Mouse (Mus musculus): ENCODE data around the gene Zscan10. TPM values are rescaled to one million over a fixed set of nuclear protein-coding genes. Genes with fewer than 3 reads are reported as not detected.

Zscan10 gene
- polyA plus RNA-seq, 1 experiment from 2014 or later, result 0.45 TPM

DNA sequence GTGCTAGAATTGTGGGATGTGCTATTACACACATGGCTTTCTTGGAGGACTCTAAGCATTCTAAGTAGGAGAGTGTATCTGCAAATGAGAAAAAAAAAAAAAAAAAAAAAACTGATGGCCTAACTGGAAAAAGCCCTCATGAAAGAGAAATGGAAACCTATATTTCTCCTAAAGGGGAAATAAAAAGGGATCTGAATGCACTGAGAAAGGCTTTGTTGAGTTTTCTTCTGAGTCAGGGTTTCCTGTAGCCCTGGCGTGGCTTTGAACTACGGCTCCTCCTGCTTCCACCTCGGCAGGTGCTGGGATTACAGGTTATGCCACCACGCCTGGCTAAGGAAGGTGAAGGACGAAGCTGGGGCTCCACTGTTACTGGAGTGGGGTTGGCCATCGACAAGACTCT lies 53.3 kb downstream of the Zscan10 start:
- Histone ChIP-seq H3K4me3 (replicated peaks) (no peak overlapping the region), H3K4me1 (replicated peaks) (no peaks in the 10 kb centered on the region), H3K4me2 (no peak overlapping the region), H3K27ac (no peak overlapping the region), H3K9me3 (no peaks in the 10 kb centered on the region), H3K9ac (replicated peaks) (no peak overlapping the region), H3K36me3 (no peaks in the 10 kb centered on the region), H3K27me3 (peaks cover under 1% of the 10 kb centered on the region; the same call in 1 of the 2 replicates)
- ATAC-seq (ENCODE audit: insufficient number of reproducible peaks, insufficient read depth, low FRiP score, low TSS enrichment, low read depth), result no peak
- WGBS, result 61% methylated on average over 6 of the region's 6 CpGs

DNA sequence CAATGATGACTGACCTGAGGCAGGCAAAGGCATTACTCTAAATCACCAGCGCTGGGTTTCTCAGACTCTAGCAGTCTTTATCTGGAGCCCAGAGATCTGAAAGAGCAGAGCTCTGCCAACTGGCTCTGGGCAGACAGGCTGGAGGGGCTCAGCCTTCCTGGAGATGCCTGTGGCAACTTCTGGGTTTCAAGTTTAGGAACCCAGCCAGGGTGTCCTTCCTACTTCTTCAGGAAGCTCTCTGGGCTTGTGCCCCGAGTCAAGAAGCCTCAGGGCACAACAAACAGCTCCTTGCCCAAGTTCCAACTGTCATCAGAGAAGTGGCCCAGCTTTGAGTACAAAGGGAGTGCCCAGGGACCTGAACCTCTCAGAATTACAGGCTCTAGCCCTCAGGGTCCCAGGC lies 53.8 kb downstream of the Zscan10 start:
- Histone ChIP-seq H3K36me3 (no peaks in the 10 kb centered on the region), H3K27me3 (peaks cover 5% of the 10 kb centered on the region), H3K4me3 (replicated peaks) (no peak overlapping the region), H3K4me2 (no peak overlapping the region), H3K27ac (no peak overlapping the region), H3K9me3 (no peaks in the 10 kb centered on the region), H3K9ac (replicated peaks) (no peak overlapping the region), H3K4me1 (replicated peaks) (no peaks in the 10 kb centered on the region)
- no peak for ATAC-seq (ENCODE audit: insufficient number of reproducible peaks, insufficient read depth, low FRiP score, low TSS enrichment, low read depth)
- WGBS, result 63% methylated on average over 2 of the region's 2 CpGs

DNA sequence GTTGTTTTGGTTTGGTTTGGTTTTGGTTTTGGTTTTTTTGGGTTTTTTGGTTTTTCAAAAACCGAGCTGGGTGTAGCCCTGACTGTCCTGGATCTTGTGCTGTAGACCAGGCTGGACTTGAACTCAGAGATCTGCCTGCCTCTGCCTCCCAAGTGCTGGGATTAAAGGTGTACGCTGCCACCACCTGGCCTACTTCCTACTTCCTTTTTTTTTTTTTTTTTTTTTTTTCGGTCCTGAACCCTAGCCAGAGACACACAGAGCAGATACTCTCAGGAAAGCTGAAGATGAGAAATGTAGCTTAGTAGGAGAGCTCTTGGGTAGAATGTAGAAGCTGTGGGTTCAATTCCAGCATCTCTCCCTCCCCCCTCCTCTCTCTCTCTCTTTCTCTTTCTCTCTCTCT lies 57.8 kb downstream of the Zscan10 start:
- H3K4me3 ChIP-seq (replicated peaks), result no peak overlapping the region
- H3K9me3 ChIP-seq, result no peaks in the 10 kb centered on the region
- no peak for ATAC-seq (ENCODE audit: insufficient number of reproducible peaks, insufficient read depth, low FRiP score, low TSS enrichment, low read depth)
- no peaks in the 10 kb centered on the region for H3K36me3 ChIP-seq
- H3K4me2 ChIP-seq, result no peak overlapping the region
- H3K27me3 ChIP-seq, result peaks cover 42% of the 10 kb centered on the region
- 0 out of 2 replicates have a peak, but pooled peaks cover 3% of the 10 kb centered on the region for H3K4me1 ChIP-seq (replicated peaks)
- no peak overlapping the region for H3K9ac ChIP-seq (replicated peaks)
- 81% methylated on average over 3 of the region's 3 CpGs for WGBS
- no peak overlapping the region for H3K27ac ChIP-seq

DNA sequence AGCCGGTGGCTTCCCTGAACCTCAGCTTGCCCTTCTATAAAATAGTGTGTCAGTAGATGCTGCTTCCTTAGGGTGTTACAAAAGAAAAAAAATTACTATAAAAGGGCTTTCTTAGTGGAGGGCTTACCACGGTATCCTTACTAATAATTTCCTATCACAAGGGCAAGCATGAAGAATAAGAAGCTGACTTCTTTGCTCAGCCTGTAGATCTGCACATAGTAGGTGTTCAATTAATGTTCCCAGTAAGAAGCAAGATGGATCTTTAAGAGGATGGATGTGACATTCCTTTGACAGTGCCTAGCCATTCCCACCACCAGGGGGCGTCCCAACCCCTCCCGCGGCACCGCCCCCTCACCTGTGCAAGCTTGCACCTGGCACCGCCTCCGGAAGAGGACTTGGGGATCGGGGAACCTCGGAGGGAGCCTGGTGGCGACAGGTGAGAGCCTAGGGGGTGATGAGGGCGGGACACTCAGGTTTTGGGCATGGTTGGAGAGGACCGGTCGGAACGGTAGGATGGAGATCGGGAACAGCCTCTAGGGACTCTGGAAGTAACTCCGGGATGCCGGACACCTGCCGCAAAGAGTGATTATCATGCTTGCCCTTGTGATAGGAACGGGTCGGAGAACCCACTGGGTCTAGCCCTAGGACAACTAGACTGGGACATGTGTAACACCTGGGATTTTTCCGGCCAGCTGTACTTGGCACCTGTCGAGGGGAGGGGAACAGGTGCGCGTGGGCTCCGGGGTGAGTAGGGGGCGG lies 59.6 kb downstream of the Zscan10 start, which contains the start of gene Bicdl2:
Gene Bicdl2 (plus strand): TSS at position 390 of the 759 bp plus-strand sequence.
- H3K4me2 ChIP-seq, result peak within 1 kb of the TSS; percentile 27

More for the DNA sequence above, 59.6 kb downstream of the Zscan10 start, which contains the start of gene Bicdl2:
- no peak within 1 kb of the TSS for H3K9ac ChIP-seq (replicated peaks)
- no peak for ATAC-seq (ENCODE audit: insufficient number of reproducible peaks, insufficient read depth, low FRiP score, low TSS enrichment, low read depth)
- 5% methylated on average over 27 of the region's 27 CpGs for WGBS
- H3K9me3 ChIP-seq, result no peaks in the 10 kb centered on the region
- no peak within 1 kb of the TSS for H3K27ac ChIP-seq
- H3K27me3 ChIP-seq, result peaks cover 42% of the 10 kb centered on the region
- H3K4me3 ChIP-seq (replicated peaks), result no peak within 1 kb of the TSS
- no peaks in the 10 kb centered on the region for H3K36me3 ChIP-seq
- H3K4me1 ChIP-seq (replicated peaks), result 0 out of 2 replicates have a peak, but pooled peaks cover 10% of the 10 kb centered on the region

Other genes starting within 250 kb of the Zscan10 start
- gene Vmn2r116, start 216.3 kb upstream of the Zscan10 start, polyA plus RNA-seq (2016; fragmentation: Nextera tagmentation; extraction: Ambion mirVana), result not detected in 2 replicates
- not detected in 2 replicates for gene Vmn2r117, start 121.2 kb upstream of the Zscan10 start, polyA plus RNA-seq (2016; fragmentation: Nextera tagmentation; extraction: Ambion mirVana)
- 24.7 and 26.6 TPM in 2 replicates for gene Zfp213, start 36.6 kb upstream of the Zscan10 start, polyA plus RNA-seq (2016; fragmentation: Nextera tagmentation; extraction: Ambion mirVana)
- gene Zfp13, start 1.4 kb upstream of the Zscan10 start, polyA plus RNA-seq (2016; fragmentation: Nextera tagmentation; extraction: Ambion mirVana), result 22.0 and 25.5 TPM in 2 replicates
- 0.92 and 0.99 TPM in 2 replicates for gene Mmp25, start 44.4 kb downstream of the Zscan10 start, polyA plus RNA-seq (2016; fragmentation: Nextera tagmentation; extraction: Ambion mirVana)
- 1.2 and 1.3 TPM in 2 replicates for gene Bicdl2, start 59.6 kb downstream of the Zscan10 start, polyA plus RNA-seq (2016; fragmentation: Nextera tagmentation; extraction: Ambion mirVana)
- gene Hcfc1r1, start 72.7 kb downstream of the Zscan10 start, polyA plus RNA-seq (2016; fragmentation: Nextera tagmentation; extraction: Ambion mirVana), result 48.6 and 51.7 TPM in 2 replicates
- gene Thoc6, start 73.0 kb downstream of the Zscan10 start, polyA plus RNA-seq (2016; fragmentation: Nextera tagmentation; extraction: Ambion mirVana), result 55.1 and 56.3 TPM in 2 replicates
- 5.7 and 7.6 TPM in 2 replicates for gene Tnfrsf12a, start 76.6 kb downstream of the Zscan10 start, polyA plus RNA-seq (2016; fragmentation: Nextera tagmentation; extraction: Ambion mirVana)
- 19.9 and 22.7 TPM in 2 replicates for gene Cldn6, start 78.4 kb downstream of the Zscan10 start, polyA plus RNA-seq (2016; fragmentation: Nextera tagmentation; extraction: Ambion mirVana)
- 5.6 and 6.4 TPM in 2 replicates for gene Cldn9, start 83.2 kb downstream of the Zscan10 start, polyA plus RNA-seq (2016; fragmentation: Nextera tagmentation; extraction: Ambion mirVana)
- gene 1520401A03Rik, start 121.9 kb downstream of the Zscan10 start, polyA plus RNA-seq (2016; fragmentation: Nextera tagmentation; extraction: Ambion mirVana), result 1.8 and 2.5 TPM in 2 replicates
- 49.1 and 53.1 TPM in 2 replicates for gene Pkmyt1, start 125.5 kb downstream of the Zscan10 start, polyA plus RNA-seq (2016; fragmentation: Nextera tagmentation; extraction: Ambion mirVana)
- gene Paqr4, start 140.0 kb downstream of the Zscan10 start, polyA plus RNA-seq (2016; fragmentation: Nextera tagmentation; extraction: Ambion mirVana), result 11.6 and 13.6 TPM in 2 replicates
- gene Kremen2, start 145.0 kb downstream of the Zscan10 start, polyA plus RNA-seq (2016; fragmentation: Nextera tagmentation; extraction: Ambion mirVana), result 30.0 and 34.8 TPM in 2 replicates
- gene Flywch1, start 170.7 kb downstream of the Zscan10 start, polyA plus RNA-seq (2016; fragmentation: Nextera tagmentation; extraction: Ambion mirVana), result 136 and 140 TPM in 2 replicates
- gene Flywch2, start 185.2 kb downstream of the Zscan10 start, polyA plus RNA-seq (2016; fragmentation: Nextera tagmentation; extraction: Ambion mirVana), result 71.0 and 76.7 TPM in 2 replicates
- 639 and 703 TPM in 2 replicates for gene Srrm2, start 189.7 kb downstream of the Zscan10 start, polyA plus RNA-seq (2016; fragmentation: Nextera tagmentation; extraction: Ambion mirVana)
- 1,179 and 1,231 TPM in 2 replicates for gene Elob, start 228.3 kb downstream of the Zscan10 start, polyA plus RNA-seq (2016; fragmentation: Nextera tagmentation; extraction: Ambion mirVana)
- gene Prss33, start 235.2 kb downstream of the Zscan10 start, polyA plus RNA-seq (2016; fragmentation: Nextera tagmentation; extraction: Ambion mirVana), result not detected in 2 replicates
- gene Prss32, start 243.0 kb downstream of the Zscan10 start, polyA plus RNA-seq (2016; fragmentation: Nextera tagmentation; extraction: Ambion mirVana), result not detected in 2 replicates
- 1.7 and 3.1 TPM in 2 replicates for gene Prss41, start 243.3 kb downstream of the Zscan10 start, polyA plus RNA-seq (2016; fragmentation: Nextera tagmentation; extraction: Ambion mirVana)